Mouse (Mus musculus) lung, postnatal 0 days (tissue): ENCODE measurements at regions not wholly inside any gene's neighbourhood (a gene's known extent, or its start where the extent isn't known, plus 50 kb on each side); places are given as distances from the start of the nearest gene placed in this dataset.
A peak's percentile ranks its signal among the peaks of the same experiment; 100 is the strongest.

ENCODE experiments used
- ATAC-seq: fragments of 200-750 bp; cut with Nextera tagmentation; 2 replicates; pipeline ENCODE4 v1.8.0; 2017; ENCODE audit warnings: moderate library complexity
- DNase-seq: peaks from one replicate; pipeline ENCODE4 v3.0.0-alpha.2; 2016; ENCODE audit warnings: low spot score
- H3K27ac ChIP-seq: fragments of 300-500 bp; sonication (generic); 2 replicates; pipeline ENCODE4 v1.5.1; 2014; ENCODE audit warnings: antibody characterized with exemption, mild to moderate bottlenecking, low read length, mixed read lengths
- H3K27me3 ChIP-seq: fragments of 300-500 bp; sonication (generic); replicated peaks from 2 replicates; pipeline ENCODE4 v1.6.1; 2014; ENCODE audit warnings: low read length, mixed read lengths; ENCODE audit not compliant: insufficient read depth
- H3K36me3 ChIP-seq: fragments of 300-500 bp; sonication (generic); 2 replicates; pipeline ENCODE4 v1.6.1; 2014; ENCODE audit warnings: low read length, mixed read lengths; ENCODE audit not compliant: insufficient read depth
- H3K4me1 ChIP-seq: fragments of 300-500 bp; sonication (generic); 2 replicates; pipeline ENCODE4 v1.6.1; 2014; ENCODE audit warnings: antibody characterized with exemption, low read depth, low read length, mixed read lengths; ENCODE audit not compliant: insufficient read depth
- H3K4me2 ChIP-seq: fragments of 300-500 bp; sonication (generic); replicated peaks from 2 replicates; pipeline ENCODE4 v1.6.1; 2014; ENCODE audit warnings: low read depth, mild to moderate bottlenecking, low read length, moderate library complexity, mixed read lengths
- H3K4me3 ChIP-seq: fragments of 300-500 bp; sonication (generic); 2 replicates; pipeline ENCODE4 v1.5.1; 2014; ENCODE audit warnings: low read depth, low read length
- H3K9ac ChIP-seq: fragments of 300-500 bp; sonication (generic); replicated peaks from 2 replicates; pipeline ENCODE4 v1.6.1; 2014; ENCODE audit warnings: low read depth, mild to moderate bottlenecking
- H3K9me3 ChIP-seq: fragments of 300-500 bp; sonication (generic); 2 replicates; pipeline ENCODE4 v1.6.1; 2016; ENCODE audit warnings: low read length, mixed read lengths
- CTCF ChIP-seq: IDR thresholded peaks from 2 replicates; pipeline ENCODE4 v1.5.1; 2016; ENCODE audit warnings: antibody characterized with exemption, mild to moderate bottlenecking
- EP300 ChIP-seq: IDR thresholded peaks from 2 replicates; pipeline ENCODE4 v1.6.1; 2016; ENCODE audit warnings: antibody characterized with exemption, mild to moderate bottlenecking, control low read depth
- WGBS: fragments of 180-500 bp; shearing (Covaris S2); extraction: QIAGEN DNeasy Blood & Tissue Kit; methylation state at CpG from one replicate; pipeline ENCODE4 v1.1.7; 2014; 5-methylcytosine and 5-hydroxymethylcytosine counted together

DNA sequence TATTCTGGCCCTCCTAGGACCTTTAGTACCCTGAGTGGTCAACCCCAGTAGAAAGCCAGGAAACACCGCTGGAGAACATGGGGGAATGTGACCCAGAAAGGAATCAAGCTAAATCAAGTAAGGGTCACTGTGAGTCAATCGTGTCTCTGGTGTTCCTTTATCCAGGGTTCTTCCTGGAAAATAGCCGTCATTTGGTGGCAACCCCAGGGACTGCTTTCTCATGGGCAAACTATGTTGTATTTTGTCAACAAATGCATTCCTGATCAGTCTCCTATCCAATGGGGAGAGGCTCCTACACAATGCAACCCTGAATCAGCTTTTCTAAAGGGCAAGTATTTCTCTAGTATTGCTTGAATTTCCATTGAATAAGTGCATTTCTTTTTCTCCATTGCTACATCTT, 163.2 kb upstream of the Ado start:
- H3K9ac ChIP-seq: no peak overlapping the region
- TF ChIP-seq CTCF (no peak), EP300 (no peak)
- H3K4me1 ChIP-seq: no peaks in the 10 kb centered on the region
- no peaks in the 10 kb centered on the region for H3K36me3 ChIP-seq
- DNase-seq (no peak), ATAC-seq (no peak)
- no peak overlapping the region for H3K4me3 ChIP-seq
- no peaks in the 10 kb centered on the region for H3K9me3 ChIP-seq
- no peak overlapping the region for H3K4me2 ChIP-seq
- H3K27me3 ChIP-seq: no peaks in the 10 kb centered on the region
- WGBS: 85% methylated on average over 3 of the region's 3 CpGs
- no peak overlapping the region for H3K27ac ChIP-seq

DNA sequence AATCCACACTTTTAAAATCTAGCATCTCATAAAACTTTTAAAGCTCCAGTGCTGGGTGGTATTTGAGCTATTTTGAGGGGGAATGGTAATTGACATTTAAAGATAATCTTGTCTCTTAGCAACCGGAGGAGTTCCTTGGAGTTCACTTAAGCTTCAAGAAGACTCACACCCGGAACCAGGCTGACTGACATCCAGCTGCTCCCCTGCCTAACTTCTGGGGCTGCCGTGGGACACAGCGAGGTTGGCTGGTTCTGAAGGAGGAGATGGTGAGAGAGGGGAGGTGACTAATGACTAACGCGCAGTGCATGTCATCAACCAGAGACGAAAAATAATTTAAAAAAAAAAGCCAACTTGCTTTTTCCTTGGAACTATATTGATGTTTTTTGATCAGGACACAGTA, 157.7 kb upstream of the Ado start:
- no peak for ATAC-seq

DNA sequence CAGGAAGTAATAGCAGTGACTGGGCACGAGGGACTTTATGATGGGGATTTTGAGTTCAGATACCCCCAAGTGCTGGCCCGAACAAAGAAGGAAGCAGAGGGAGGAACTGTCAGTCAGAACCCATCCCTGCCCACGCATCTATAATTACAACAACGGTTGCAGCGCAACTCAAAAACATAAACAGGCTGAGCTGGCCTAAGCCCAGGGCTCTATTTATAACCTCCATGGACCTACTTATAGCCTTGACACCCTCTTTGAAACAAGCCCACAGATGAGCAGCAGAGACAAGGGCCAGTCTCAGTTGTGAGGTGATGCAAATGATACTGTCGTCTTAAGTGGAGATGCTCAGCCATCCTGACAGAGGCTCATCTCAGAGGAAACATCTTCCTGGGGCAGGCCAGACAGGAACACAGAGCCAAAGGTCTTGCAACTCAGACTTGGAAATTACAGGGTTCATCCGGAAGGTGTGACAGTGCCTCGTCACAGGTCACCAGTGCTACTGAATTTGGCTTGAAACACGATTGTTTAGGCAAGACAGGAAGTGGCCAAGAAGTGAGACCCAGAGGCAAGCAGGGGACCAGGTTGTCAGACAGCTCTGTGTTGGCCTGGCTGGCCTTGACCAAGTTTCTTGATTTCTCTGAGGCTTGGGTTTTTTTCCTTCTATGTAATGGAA, 154.2 kb upstream of the Ado start:
- ATAC-seq (no peak; the same call in 1 of the 2 replicates), DNase-seq (peak; percentile 33)
- no peak overlapping the region for H3K4me2 ChIP-seq
- TF ChIP-seq EP300 (no peak), CTCF (no peak)
- no peak overlapping the region for H3K9ac ChIP-seq
- H3K9me3 ChIP-seq: no peaks in the 10 kb centered on the region
- no peak overlapping the region for H3K27ac ChIP-seq
- H3K4me3 ChIP-seq: no peak overlapping the region
- H3K27me3 ChIP-seq: no peaks in the 10 kb centered on the region
- no peaks in the 10 kb centered on the region for H3K36me3 ChIP-seq
- no peaks in the 10 kb centered on the region for H3K4me1 ChIP-seq
- WGBS: 36% methylated on average over 9 of the region's 9 CpGs

More for the DNA sequence above, 157.7 kb upstream of the Ado start:
- no peaks in the 10 kb centered on the region for H3K36me3 ChIP-seq
- TF ChIP-seq CTCF: no peak
- no peak for TF ChIP-seq EP300
- no peak overlapping the region for H3K4me2 ChIP-seq
- H3K9ac ChIP-seq: no peak overlapping the region
- no peak for DNase-seq
- no peak overlapping the region for H3K27ac ChIP-seq
- no peaks in the 10 kb centered on the region for H3K27me3 ChIP-seq
- no peaks in the 10 kb centered on the region for H3K4me1 ChIP-seq
- H3K4me3 ChIP-seq: no peak overlapping the region
- WGBS: 50% methylated on average over 7 of the region's 7 CpGs
- no peaks in the 10 kb centered on the region for H3K9me3 ChIP-seq

DNA sequence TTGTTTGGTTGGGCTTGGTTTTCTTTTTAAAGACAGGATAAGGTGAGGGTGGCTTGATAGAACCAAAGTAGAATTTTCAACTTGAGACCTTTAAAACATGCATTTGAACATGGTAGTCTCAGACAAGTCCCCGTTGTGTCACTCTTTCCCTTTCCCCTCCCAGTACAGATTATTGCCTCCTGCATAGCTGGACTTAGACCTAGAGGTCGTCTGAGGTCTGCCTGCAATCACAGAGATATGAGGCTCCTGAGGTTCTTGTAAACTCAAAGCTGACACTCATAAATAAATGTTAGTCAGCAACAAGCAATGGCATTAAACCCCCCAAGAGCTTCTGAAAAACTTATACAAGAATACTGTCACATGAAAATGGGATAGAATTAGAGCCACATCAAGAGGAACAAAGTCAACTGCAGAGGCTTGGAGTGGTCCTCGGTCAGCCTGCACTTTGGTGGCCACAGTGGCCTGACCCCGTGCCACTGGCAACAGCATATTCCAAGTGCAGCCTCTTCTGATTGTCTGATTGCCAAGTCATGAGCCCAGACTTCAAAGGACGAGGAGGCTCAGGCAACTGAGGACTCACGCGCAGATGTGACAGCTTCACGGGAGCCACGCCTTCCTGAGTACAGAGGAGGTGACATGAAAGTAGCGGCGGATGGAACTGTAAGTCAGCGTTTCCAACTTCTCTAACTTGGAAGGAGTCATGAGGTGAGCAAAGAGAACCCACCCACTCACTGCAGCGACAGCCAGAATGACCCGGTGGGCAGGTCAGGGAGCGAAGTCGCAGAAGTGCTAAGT, 148.8 kb upstream of the Ado start:
- H3K4me2 ChIP-seq: no peak overlapping the region
- no peak overlapping the region for H3K27ac ChIP-seq

DNA sequence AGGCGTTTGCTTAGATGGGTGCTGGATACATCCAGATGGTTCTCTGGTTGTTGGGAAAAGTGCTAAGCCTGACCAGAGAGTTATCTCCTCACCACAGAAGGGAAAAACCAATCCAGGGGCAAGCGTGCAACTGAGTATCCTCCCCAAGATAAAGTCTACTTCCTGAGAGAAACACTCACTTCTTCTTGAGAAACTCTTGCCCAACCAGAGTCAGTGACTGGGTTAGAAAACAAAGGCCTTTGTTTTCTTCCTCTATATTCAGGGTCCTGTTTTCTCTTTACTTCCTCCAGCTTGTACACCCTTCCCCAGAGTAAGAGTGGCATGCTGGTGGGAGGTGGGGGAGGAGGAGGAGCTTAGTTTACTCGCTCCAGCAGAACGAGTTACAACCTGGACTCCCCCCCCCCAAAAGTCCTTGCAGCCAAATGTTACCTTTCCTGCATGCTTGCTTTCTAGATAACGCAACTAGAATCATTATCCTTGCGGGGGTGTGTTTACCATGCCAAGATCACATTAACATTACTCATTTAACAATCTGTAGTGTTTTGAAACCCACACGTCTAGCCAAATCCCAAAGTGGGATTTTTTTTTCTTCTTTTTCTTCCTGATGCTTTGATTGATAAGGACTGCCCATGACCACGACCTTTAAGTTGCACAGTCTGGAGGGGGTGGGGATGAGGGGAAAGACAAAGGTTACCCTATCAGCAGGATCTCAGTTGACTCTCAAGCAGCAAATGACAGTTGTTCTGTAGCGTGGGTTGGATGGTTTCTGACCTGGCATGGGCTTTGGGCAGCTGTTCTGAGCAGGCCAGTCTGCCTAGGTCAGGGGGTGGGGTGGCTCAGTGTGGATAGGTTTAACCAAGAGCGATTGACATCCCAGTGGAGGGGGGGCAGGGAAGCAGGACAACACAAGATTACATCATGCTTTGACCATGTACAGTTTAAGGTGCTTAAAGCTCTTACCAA, 147.4 kb upstream of the Ado start:
- 39% methylated on average over 10 of the region's 10 CpGs for WGBS
- Histone ChIP-seq H3K9ac (no peak overlapping the region), H3K27me3 (no peaks in the 10 kb centered on the region), H3K9me3 (no peaks in the 10 kb centered on the region), H3K27ac (no peak overlapping the region), H3K4me2 (no peak overlapping the region), H3K36me3 (no peaks in the 10 kb centered on the region), H3K4me3 (no peak overlapping the region), H3K4me1 (no peaks in the 10 kb centered on the region)
- DNase-seq (peak; percentile 46), ATAC-seq (no peak)
- TF ChIP-seq CTCF (no peak), EP300 (no peak)

More for the DNA sequence above, 148.8 kb upstream of the Ado start:
- Histone ChIP-seq H3K36me3 (no peaks in the 10 kb centered on the region), H3K4me1 (no peaks in the 10 kb centered on the region), H3K4me3 (no peak overlapping the region), H3K27me3 (no peaks in the 10 kb centered on the region), H3K9ac (no peak overlapping the region), H3K9me3 (no peaks in the 10 kb centered on the region)
- WGBS: 41% methylated on average over 16 of the region's 16 CpGs
- TF ChIP-seq CTCF: no peak
- TF ChIP-seq EP300: no peak
- ATAC-seq (no peak), DNase-seq (no peak)

DNA sequence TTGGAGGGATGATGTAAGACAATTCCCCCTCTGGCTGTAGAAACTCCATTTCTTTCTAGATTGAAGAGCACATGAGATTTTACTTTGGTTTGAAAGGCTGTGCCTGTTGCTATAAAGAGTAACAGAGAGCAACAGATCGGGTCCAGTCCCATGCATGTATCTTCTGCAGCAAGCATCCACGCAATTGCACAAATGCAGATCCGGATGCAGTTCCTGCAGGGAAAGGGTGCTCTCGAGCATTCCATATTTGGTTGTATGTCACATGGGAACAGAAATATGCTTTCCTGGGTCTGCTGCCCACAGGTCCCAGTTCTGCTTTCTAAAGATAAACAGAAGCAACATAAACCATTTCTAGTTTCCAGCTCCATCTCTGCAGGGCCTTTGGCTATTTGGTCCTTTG, 146.0 kb upstream of the Ado start:
- WGBS: 74% methylated on average over 4 of the region's 4 CpGs
- Histone ChIP-seq H3K4me3 (no peak overlapping the region), H3K4me1 (no peaks in the 10 kb centered on the region), H3K4me2 (no peak overlapping the region), H3K9me3 (no peaks in the 10 kb centered on the region), H3K27me3 (no peaks in the 10 kb centered on the region), H3K27ac (no peak overlapping the region), H3K9ac (no peak overlapping the region), H3K36me3 (no peaks in the 10 kb centered on the region)
- no peak for TF ChIP-seq CTCF
- no peak for TF ChIP-seq EP300
- no peak for DNase-seq
- ATAC-seq: no peak
